Mouse (Mus musculus): ENCODE measurements at regions not wholly inside any gene's neighbourhood (a gene's known extent, or its start where the extent isn't known, plus 50 kb on each side); places are given as distances from the start of the nearest gene placed in this dataset.

DNA sequence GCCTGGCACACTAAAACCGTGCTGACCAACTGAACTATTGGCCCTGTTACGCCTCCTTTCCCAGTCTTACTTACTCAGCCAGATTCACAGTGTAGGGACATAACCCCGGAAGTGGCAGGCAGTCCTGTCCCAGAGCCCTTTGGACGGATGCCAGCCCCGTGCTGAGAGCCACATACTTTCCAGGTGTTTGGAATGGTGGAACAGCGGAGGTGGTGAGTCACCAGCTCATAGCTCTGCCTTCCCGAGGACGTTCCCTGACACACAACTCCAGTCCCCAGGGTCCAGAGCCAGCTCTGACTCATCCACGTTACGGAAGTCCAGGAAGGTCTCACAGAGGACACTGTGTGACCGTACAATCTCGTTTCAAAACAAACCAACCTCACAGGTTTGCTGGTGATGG, 61.2 kb upstream of the Zfp217 start:
- TF ChIP-seq CTCF (IDR thresholded peaks at IDR 0.05; ENCODE audit: low read depth) (no peak), EP300 (IDR thresholded peaks at IDR 0.05; ENCODE audit: low read depth) (peak; percentile 92; the same call in 1 of the 2 replicates)

Data from heart, postnatal 0 days (tissue).